Mouse (Mus musculus): ENCODE measurements at regions not wholly inside any gene's neighbourhood (a gene's known extent, or its start where the extent isn't known, plus 50 kb on each side); places are given as distances from the start of the nearest gene placed in this dataset.

DNA sequence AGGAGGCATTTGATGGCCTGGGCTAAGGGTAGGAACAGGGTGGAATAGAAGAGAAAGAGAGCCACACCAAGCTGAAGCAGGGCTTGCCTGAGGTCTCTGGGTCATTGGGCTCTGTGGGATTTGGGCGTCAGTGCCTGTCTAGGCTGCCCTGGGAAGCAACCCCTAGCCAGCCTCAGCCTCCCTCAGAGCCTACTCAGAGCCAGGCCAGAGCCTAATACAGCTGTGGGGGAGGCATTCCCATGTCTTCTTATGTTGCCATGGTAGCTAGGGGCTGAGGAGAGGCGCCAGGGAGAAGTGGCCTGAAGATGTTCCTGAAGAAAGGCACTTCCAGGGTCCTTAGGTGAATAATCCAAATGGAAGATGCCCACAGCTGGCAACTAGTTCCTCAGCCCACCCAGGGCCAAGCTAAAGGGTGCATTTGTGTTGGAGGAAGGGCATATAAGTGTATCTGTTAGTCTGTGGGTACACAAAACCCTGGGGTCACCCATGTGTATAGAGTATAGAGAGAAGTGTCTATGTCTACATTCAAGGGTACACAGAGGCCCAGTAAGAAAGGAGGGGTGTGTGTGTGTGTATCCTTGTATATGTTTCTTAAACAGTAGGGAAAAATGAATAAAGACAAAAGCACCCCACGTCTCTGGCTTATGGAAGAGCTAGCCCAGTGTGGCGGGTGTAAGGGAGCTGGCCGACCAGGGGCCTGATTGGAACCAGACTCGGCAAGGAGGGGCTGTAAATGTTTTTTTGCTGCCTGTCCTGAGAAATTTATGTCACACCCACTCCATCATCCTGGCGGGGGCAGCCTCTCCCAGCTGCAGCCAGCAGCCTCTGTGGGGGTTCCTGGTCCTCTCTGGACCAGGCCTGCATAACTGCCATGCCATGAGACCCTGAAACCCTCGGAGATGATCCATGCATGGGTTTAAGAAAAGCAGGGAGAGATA lies 134.2 kb downstream of the Pja1 start:
- Histone ChIP-seq H3K4me1 (peaks cover 52% of the 10 kb centered on the region), H3K4me3 (no peak overlapping the region), H3K27me3 (ENCODE audit: low read depth, poor library complexity, severe bottlenecking) (peaks cover 99% of the 10 kb centered on the region), H3K27ac (peak overlapping the region; percentile 81), H3K36me3 (no peaks in the 10 kb centered on the region), H3K9me3 (replicated peaks) (no peaks in the 10 kb centered on the region)
- 24% methylated on average over 8 of the region's 8 CpGs for WGBS
- DNase-seq (ENCODE audit: low spot score), result peak; percentile 70

DNA sequence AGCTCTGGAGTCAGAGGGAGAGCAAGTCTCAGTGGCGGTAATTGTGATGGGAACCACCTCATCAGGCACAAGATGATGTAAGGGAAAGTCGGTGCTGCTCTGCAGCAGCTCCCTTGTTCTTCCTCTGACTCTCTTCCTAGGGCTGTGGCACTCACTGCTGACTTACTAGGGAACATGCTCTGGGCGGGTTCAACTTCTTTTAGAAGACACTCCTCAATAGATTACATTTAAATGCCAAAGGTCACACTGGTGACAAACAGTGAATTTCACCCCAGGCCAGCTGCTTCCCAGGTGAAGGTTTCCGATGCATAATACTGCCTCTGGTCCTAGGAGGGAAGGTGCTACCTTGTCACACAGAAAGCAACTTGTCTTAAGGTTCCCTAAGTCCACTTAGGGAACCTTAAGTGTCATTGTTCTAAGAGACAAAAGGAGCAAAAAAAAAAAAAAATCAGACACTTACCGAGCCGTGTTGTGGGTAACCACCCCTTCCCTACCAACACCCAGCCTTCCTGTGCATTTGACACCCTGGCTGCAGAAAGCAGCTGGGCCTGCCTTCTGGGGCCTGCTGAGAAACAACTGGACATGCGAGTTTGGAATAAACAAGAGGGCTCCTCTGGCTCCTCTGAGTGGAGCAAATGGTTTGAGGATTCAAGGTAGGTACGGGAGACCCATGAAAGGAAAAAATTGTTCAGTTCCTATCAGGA lies 135.0 kb downstream of the Pja1 start:
- H3K4me3 ChIP-seq, result no peak overlapping the region
- peaks cover 52% of the 10 kb centered on the region for H3K4me1 ChIP-seq
- peak overlapping the region; percentile 81 for H3K27ac ChIP-seq
- H3K9me3 ChIP-seq (replicated peaks), result no peaks in the 10 kb centered on the region
- no peaks in the 10 kb centered on the region for H3K36me3 ChIP-seq
- H3K27me3 ChIP-seq (ENCODE audit: low read depth, poor library complexity, severe bottlenecking), result peaks cover 100% of the 10 kb centered on the region
- WGBS, result 22% methylated on average over 8 of the region's 8 CpGs
- no peak for DNase-seq (ENCODE audit: low spot score)

DNA sequence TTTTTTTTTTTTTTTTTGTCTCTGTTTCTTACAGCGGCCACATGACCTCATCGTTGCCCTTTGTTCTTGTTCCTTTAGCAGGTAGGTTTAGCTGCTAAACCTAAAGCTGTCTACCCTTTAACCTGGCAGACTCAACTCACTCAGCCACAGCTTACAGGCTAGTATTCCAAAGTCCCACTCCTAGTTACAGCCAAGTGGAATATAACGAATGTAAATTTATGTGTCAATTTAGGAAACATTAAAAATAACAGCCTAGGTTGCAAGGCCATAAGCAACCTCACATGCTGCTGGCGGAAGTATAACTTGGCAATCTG lies 138.7 kb downstream of the Pja1 start:
- H3K9me3 ChIP-seq (replicated peaks), result no peaks in the 10 kb centered on the region
- peaks cover 99% of the 10 kb centered on the region for H3K27me3 ChIP-seq (ENCODE audit: low read depth, poor library complexity, severe bottlenecking)
- peaks cover 31% of the 10 kb centered on the region for H3K4me1 ChIP-seq
- H3K27ac ChIP-seq, result no peak overlapping the region
- H3K36me3 ChIP-seq, result no peaks in the 10 kb centered on the region
- no peak overlapping the region for H3K4me3 ChIP-seq
- no peak for DNase-seq (ENCODE audit: low spot score)
- 49% methylated on average over 4 of the region's 4 CpGs for WGBS

DNA sequence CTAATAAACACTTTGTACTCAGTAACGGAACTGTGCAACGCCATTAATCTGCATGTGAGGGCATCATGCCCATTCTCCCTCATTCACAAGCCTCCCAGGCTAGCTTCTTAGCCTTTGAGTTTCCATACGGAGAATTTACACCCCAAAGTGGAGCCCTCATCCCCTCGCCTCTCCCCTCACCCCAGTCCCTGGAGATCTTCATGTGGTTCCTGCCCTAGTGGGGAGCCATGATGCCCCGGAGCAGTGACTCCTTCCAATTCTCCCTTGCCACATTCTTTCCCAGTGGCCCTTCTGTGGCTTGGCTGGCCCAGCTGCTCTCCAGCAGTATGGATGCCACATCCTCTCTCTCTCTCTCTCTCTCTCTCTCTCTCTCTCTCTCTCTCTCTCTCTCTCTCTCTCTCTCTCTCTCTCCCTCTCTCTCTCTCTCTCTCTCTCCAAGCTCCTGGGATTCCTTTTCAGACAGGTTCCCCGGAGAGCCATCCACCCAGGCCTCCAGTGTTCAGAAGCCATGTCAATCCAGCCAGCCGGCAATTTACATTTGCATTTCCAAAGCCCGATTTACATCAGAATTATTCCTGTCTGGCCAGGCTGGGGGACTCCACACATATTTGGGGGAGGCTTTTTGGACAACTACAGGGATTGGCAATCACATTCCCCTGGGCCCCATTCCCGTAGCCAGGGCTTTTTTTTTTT lies 139.2 kb downstream of the Pja1 start:
- Histone ChIP-seq H3K27me3 (ENCODE audit: low read depth, poor library complexity, severe bottlenecking) (peaks cover 99% of the 10 kb centered on the region), H3K9me3 (replicated peaks) (no peaks in the 10 kb centered on the region), H3K36me3 (no peaks in the 10 kb centered on the region), H3K4me3 (no peak overlapping the region), H3K27ac (no peak overlapping the region), H3K4me1 (peaks cover 26% of the 10 kb centered on the region)
- WGBS, result 60% methylated on average over 9 of the region's 9 CpGs
- DNase-seq (ENCODE audit: low spot score), result no peak

DNA sequence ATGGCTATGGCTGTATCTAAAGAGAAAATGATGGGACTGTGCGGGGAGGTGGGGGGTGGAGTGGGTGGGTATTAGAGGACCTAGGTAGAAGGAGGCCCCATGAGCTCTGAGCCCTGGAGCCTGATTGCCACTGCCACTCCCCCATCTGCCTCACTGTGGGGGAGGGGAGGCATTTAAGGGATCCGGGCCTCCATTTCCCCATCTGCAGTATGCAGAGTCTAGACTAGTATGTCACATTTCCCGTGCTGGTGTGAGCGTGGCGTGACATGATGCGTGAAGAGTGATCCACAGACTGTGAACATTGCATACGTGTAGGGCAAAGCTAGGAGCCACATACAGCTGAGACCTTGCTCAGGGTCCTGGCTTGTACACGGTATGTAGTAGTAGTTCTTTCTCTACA lies 140.7 kb downstream of the Pja1 start:
- H3K27me3 ChIP-seq (ENCODE audit: low read depth, poor library complexity, severe bottlenecking), result peaks cover 99% of the 10 kb centered on the region
- H3K36me3 ChIP-seq, result no peaks in the 10 kb centered on the region
- H3K4me3 ChIP-seq, result no peak overlapping the region
- H3K4me1 ChIP-seq, result peaks cover 22% of the 10 kb centered on the region
- no peak overlapping the region for H3K27ac ChIP-seq
- 92% methylated on average over 8 of the region's 8 CpGs for WGBS
- no peaks in the 10 kb centered on the region for H3K9me3 ChIP-seq (replicated peaks)
- DNase-seq (ENCODE audit: low spot score), result no peak

DNA sequence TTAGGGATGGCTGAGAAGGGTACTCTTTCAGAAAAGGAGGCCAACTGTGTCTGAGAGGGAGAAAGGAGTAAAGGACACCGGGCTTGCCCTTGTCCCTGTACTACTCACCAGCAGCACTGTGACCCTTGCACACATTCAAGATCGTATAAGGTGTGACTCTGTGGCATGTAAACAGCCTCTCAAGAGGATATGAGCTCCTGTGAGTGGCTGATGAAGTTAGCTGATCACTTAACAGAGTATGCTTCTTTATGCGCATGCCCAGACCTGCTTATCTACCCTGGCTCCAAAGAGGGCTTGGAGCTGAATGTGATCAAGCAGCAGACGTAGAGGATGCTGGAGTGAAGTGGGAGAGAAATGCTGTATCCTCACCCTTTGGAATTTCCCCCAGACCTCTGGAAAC lies 142.5 kb downstream of the Pja1 start:
- no peaks in the 10 kb centered on the region for H3K9me3 ChIP-seq (replicated peaks)
- H3K27ac ChIP-seq, result peak overlapping the region; percentile 34; the same call in 1 of the 2 replicates
- 69% methylated on average over 4 of the region's 4 CpGs for WGBS
- no peak overlapping the region for H3K4me3 ChIP-seq
- peaks cover 99% of the 10 kb centered on the region for H3K27me3 ChIP-seq (ENCODE audit: low read depth, poor library complexity, severe bottlenecking)
- no peak for DNase-seq (ENCODE audit: low spot score)
- H3K4me1 ChIP-seq, result peaks cover 23% of the 10 kb centered on the region
- no peaks in the 10 kb centered on the region for H3K36me3 ChIP-seq

DNA sequence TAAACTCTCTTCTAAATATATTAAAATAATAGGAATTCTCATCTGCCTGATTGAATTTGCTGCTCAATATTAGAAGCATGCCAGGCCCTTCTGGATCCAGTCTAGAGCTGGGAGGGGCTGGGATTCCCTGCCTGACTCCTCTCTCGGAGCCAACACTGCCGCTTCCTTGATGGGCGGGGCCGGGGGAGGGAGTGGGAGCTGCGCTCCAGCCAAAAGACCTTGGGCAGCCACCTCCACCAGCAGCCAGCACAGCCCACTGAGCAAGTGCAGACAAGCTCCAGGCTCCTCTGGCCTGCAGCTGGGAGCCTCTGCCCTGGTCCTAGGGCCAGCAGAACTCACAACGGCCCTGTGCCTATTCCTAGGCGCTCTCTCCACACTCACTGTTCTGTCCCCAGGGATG lies 144.9 kb downstream of the Pja1 start:
- Histone ChIP-seq H3K9me3 (replicated peaks) (no peaks in the 10 kb centered on the region), H3K27ac (no peak overlapping the region), H3K4me1 (peaks cover 29% of the 10 kb centered on the region), H3K36me3 (no peaks in the 10 kb centered on the region), H3K27me3 (ENCODE audit: low read depth, poor library complexity, severe bottlenecking) (peaks cover 99% of the 10 kb centered on the region), H3K4me3 (no peak overlapping the region)
- no peak for DNase-seq (ENCODE audit: low spot score)
- 28% methylated on average over 7 of the region's 7 CpGs for WGBS

DNA sequence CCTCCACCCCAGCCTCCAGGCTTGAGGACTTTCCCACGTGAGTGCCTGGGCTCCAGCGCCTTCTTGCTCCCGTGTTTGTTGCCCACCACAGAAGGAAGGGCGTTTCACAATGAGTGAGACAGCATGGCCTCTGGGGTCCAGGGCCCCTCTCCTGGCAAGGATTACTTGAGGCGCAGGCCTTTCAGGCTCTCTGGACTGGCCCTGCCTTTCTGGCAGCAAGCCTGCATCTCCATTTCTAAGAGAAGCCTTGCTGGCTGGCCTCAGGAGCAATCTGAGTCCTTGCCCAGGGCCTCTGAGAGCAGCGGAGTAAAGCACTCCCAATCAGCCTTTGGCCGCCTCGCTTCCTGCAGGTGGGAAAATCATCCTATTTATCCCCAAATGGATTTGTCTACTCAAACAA lies 145.6 kb downstream of the Pja1 start:
- DNase-seq (ENCODE audit: low spot score), result no peak
- Histone ChIP-seq H3K36me3 (no peaks in the 10 kb centered on the region), H3K9me3 (replicated peaks) (no peaks in the 10 kb centered on the region), H3K27ac (no peak overlapping the region), H3K4me3 (no peak overlapping the region), H3K4me1 (peaks cover 29% of the 10 kb centered on the region), H3K27me3 (ENCODE audit: low read depth, poor library complexity, severe bottlenecking) (peaks cover 100% of the 10 kb centered on the region)
- 59% methylated on average over 8 of the region's 8 CpGs for WGBS

DNA sequence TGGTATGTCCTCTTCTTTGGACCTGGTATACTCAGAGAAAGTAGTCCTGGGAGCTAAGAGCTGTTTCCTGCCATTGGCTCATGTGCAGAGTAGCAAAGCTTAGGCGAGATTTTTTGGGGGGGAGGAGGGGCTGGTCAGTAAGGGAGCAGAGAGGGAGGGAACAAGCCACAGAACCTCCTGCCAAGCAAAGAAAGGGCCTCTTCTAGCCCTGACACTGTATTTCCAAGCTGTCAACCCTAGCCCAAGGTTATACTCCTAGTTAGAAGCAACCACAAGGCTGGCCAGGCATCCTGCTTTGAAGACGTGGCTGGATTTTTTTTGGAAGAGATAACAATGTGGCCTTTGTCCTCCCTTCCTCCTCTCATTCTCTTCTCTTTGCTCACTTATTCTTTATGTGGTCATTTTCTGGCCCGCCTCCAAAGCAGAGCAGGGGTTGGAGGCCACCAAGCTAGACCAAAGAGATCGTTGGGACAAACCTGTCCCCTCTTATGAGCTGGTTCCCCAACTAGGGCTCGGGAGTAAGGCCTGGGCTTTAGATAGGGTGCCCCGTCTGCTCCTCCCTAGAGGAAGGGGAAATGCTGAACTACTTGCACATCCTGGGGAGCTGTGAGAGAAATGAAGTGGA lies 146.4 kb downstream of the Pja1 start:
- no peaks in the 10 kb centered on the region for H3K9me3 ChIP-seq (replicated peaks)
- DNase-seq (ENCODE audit: low spot score), result no peak
- H3K27ac ChIP-seq, result no peak overlapping the region
- no peak overlapping the region for H3K4me3 ChIP-seq
- peaks cover 29% of the 10 kb centered on the region for H3K4me1 ChIP-seq
- no peaks in the 10 kb centered on the region for H3K36me3 ChIP-seq
- peaks cover 100% of the 10 kb centered on the region for H3K27me3 ChIP-seq (ENCODE audit: low read depth, poor library complexity, severe bottlenecking)
- 59% methylated on average over 6 of the region's 6 CpGs for WGBS

DNA sequence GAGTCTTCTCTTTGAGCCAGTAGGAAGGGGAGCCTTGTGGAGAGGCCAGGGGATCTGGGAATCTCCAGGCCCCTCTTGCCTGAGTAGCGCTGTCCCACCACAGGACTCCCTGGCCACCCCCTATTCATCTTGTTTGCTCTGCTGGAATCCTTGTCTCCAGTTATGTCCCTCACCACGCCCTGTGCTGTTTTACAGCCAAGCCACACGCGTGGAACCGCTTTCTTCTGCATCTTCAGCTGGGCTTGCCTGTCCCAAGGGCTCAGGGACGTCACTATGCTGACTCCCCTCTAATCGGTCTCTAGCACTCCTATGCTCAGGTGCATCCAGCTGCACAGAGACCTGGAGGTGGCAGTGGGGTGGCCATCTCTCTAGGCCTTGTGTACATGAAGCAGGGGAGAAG lies 151.3 kb downstream of the Pja1 start:
- no peaks in the 10 kb centered on the region for H3K9me3 ChIP-seq (replicated peaks)
- DNase-seq (ENCODE audit: low spot score), result no peak
- H3K27ac ChIP-seq, result no peak overlapping the region
- no peak overlapping the region for H3K4me3 ChIP-seq
- H3K27me3 ChIP-seq (ENCODE audit: low read depth, poor library complexity, severe bottlenecking), result peaks cover 100% of the 10 kb centered on the region
- no peaks in the 10 kb centered on the region for H3K36me3 ChIP-seq
- 80% methylated on average over 7 of the region's 7 CpGs for WGBS
- peaks cover 26% of the 10 kb centered on the region for H3K4me1 ChIP-seq

DNA sequence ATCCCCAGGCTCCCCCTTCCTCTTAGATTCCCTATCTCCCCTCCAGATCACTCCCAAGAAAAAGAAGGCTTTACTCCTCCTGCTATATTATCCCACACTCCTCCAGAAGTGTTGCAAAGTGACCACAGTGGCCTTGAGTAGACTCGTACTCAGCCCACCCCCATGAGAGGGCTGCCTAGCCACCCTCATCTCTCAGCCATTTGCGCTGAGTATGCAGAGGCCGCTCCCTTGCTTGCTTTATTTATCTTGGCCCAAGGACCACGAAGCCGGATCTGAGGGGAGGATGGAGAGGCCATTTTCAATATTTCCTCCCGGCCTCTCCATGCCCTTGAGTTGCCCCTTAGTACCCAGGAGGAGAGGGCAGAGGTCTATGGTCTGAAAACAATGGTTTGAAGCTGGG lies 151.9 kb downstream of the Pja1 start:
- no peak for DNase-seq (ENCODE audit: low spot score)
- WGBS, result 83% methylated on average over 6 of the region's 6 CpGs
- Histone ChIP-seq H3K27me3 (ENCODE audit: low read depth, poor library complexity, severe bottlenecking) (peaks cover 100% of the 10 kb centered on the region), H3K4me3 (no peak overlapping the region), H3K4me1 (peaks cover 26% of the 10 kb centered on the region), H3K27ac (no peak overlapping the region), H3K36me3 (no peaks in the 10 kb centered on the region), H3K9me3 (replicated peaks) (no peaks in the 10 kb centered on the region)

DNA sequence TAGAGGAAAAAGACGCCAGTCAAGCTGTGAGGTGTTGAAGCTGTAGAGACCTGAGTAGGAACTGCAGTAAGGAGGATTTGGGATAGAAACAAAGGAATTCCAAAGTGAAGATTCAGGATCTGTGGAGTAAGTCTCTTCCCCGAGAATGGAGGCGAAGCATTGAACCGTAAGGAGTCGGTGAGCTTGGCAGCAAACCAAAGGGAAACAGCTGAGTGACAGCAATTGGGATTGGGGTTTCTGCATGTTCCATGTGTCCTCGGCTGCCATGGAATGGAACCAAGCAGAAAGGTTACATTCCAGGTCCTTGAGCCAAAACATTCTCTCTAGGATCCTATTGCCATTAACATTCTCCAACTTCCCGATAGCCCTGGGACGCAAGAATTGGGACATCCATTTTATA lies 152.9 kb downstream of the Pja1 start:
- H3K9me3 ChIP-seq (replicated peaks), result no peaks in the 10 kb centered on the region
- H3K27me3 ChIP-seq (ENCODE audit: low read depth, poor library complexity, severe bottlenecking), result peaks cover 100% of the 10 kb centered on the region
- 89% methylated on average over 8 of the region's 8 CpGs for WGBS
- no peak overlapping the region for H3K4me3 ChIP-seq
- no peak overlapping the region for H3K27ac ChIP-seq
- H3K36me3 ChIP-seq, result no peaks in the 10 kb centered on the region
- H3K4me1 ChIP-seq, result peaks cover 26% of the 10 kb centered on the region
- DNase-seq (ENCODE audit: low spot score), result no peak

Data from limb, embryonic 10.5 days (tissue).